Mouse (Mus musculus) hindbrain, embryonic 13.5 days (tissue): ENCODE data around the gene Clca4b. TPM values are rescaled to one million over a fixed set of nuclear protein-coding genes. Genes with fewer than 3 reads are reported as not detected.
"Not testable (repeated sequence)": the region's sequence is repeated elsewhere in the genome, so short reads cannot be mapped to it uniquely, and the experiment has no call there.

Source experiments
- ATAC-seq: fragments of 200-750 bp; cut with Nextera tagmentation; 2 replicates; pipeline ENCODE4 v1.8.0; 2017; ENCODE audit warnings: moderate TSS enrichment; ENCODE audit not compliant: low FRiP score
- H3K27ac ChIP-seq: fragments of 300-500 bp; sonication (generic); 2 replicates; pipeline ENCODE4 v1.5.1; 2015; ENCODE audit warnings: inconsistent platforms, mild to moderate bottlenecking, moderate library complexity
- H3K27me3 ChIP-seq: fragments of 300-500 bp; sonication (generic); 2 replicates; pipeline ENCODE4 v1.6.1; 2015; ENCODE audit warnings: mild to moderate bottlenecking, inconsistent platforms
- H3K36me3 ChIP-seq: fragments of 300-500 bp; sonication (generic); 2 replicates; pipeline ENCODE4 v1.6.1; 2015; ENCODE audit warnings: mild to moderate bottlenecking, inconsistent platforms
- H3K4me1 ChIP-seq: fragments of 300-500 bp; sonication (generic); replicated peaks from 2 replicates; pipeline ENCODE4 v1.6.1; 2015; ENCODE audit warnings: inconsistent platforms
- H3K4me2 ChIP-seq: fragments of 300-500 bp; sonication (generic); 2 replicates; pipeline ENCODE4 v1.6.1; 2015; ENCODE audit warnings: inconsistent platforms, mild to moderate bottlenecking, moderate library complexity
- H3K4me3 ChIP-seq: fragments of 300-500 bp; sonication (generic); 2 replicates; pipeline ENCODE4 v1.5.1; 2015; ENCODE audit warnings: mild to moderate bottlenecking, inconsistent platforms
- H3K9ac ChIP-seq: fragments of 300-500 bp; sonication (generic); 2 replicates; pipeline ENCODE4 v1.6.1; 2015; ENCODE audit warnings: mild to moderate bottlenecking, inconsistent platforms
- H3K9me3 ChIP-seq: fragments of 300-500 bp; sonication (generic); 2 replicates; pipeline ENCODE4 v1.6.1; 2016; ENCODE audit warnings: inconsistent platforms
- WGBS: fragments of 180-500 bp; shearing (Covaris S2); methylation state at CpG from one replicate; pipeline ENCODE4 v1.1.7; 2015; 5-methylcytosine and 5-hydroxymethylcytosine counted together
- polyA plus RNA-seq: library from polyadenylated mRNA; unstranded; fragments of >200 nt; fragmentation: Nextera tagmentation; extraction: Ambion mirVana; gene quantifications from 2 replicates; pipeline ENCODE4 v1.2.1, GENCODE M21; 2015

Clca4b gene
- polyA plus RNA-seq, 1 experiment from 2014 or later, result not detected

DNA sequence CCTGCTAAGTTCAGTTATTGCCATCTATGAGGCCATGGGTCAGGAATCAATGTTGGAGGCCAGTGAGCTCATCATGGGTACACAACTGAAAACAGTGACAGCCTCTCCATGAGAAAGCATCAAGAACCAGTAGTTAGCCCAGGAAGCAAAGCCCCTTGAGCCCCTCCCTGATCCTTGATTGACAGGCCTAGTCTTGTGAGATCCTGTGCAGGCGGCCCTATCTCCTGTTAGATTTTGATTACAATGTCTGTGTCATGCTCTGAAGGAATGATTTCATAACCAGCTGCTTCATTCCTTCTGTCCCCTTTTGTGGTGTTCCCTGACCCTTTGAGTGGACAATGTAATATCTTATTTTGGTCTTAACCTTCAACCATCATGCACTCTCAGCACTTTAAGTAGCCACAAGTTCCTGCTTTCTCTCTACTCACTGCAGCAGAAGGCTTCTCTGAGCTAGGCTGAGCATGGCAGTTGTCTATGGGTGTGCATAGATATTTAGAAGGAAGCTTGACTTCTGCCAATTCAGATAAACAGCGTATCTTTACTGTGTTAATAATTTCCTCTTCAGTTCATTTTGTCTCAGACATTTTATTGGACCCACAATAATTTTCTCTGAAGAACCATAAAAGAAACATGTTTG, 35.2 kb downstream of the Clca4b start:
- Histone ChIP-seq H3K4me2 (no peak overlapping the region), H3K9ac (no peak overlapping the region), H3K27me3 (no peaks in the 10 kb centered on the region), H3K27ac (no peak overlapping the region), H3K4me1 (no peaks in the 10 kb centered on the region), H3K4me3 (no peak overlapping the region), H3K36me3 (no peaks in the 10 kb centered on the region), H3K9me3 (no peaks in the 10 kb centered on the region)
- no peak for ATAC-seq
- 92% methylated on average over 2 of the region's 2 CpGs for WGBS

DNA sequence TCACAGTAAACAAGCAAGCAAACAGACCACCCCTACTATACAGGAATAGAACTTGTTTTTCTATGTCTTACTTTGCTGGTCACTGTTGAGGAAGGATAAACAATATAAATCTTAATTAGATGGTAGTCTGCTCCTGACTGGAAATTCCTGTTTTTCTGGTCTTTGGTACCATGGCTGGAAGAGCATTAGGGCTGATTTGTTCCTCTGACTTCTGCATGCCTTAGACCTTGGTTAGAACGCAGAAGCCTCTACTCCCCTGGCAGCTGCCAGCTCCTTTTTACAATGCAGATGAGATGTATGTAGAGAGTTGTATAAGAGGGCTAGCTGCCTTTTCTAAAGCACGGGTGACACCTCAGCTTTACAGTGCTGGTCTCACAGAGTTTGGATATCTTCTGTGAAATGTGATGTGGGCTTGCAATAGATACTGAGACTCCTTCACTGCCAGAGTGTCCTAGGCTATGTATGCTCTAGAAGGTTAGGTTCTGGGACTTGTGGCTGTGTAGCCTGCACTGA, 42.0 kb downstream of the Clca4b start:
- Histone ChIP-seq H3K4me1 (no peaks in the 10 kb centered on the region), H3K4me2 (no peak overlapping the region), H3K9me3 (no peaks in the 10 kb centered on the region), H3K9ac (no peak overlapping the region), H3K27me3 (no peaks in the 10 kb centered on the region), H3K4me3 (no peak overlapping the region), H3K36me3 (no peaks in the 10 kb centered on the region), H3K27ac (no peak overlapping the region)
- ATAC-seq, result no peak
- 55% methylated on average over 2 of the region's 2 CpGs for WGBS

- Histone ChIP-seq H3K9ac (no peak overlapping the region), H3K27me3 (no peaks in the 10 kb centered on the region), H3K36me3 (no peaks in the 10 kb centered on the region), H3K4me3 (no peak overlapping the region), H3K4me1 (no peaks in the 10 kb centered on the region), H3K27ac (no peak overlapping the region), H3K4me2 (no peak overlapping the region), H3K9me3 (no peaks in the 10 kb centered on the region)
- no peak for ATAC-seq
Measured at GRCm38 (mm10) chr3:144886957-144887356, 45.4 kb downstream of the Clca4b start.

DNA sequence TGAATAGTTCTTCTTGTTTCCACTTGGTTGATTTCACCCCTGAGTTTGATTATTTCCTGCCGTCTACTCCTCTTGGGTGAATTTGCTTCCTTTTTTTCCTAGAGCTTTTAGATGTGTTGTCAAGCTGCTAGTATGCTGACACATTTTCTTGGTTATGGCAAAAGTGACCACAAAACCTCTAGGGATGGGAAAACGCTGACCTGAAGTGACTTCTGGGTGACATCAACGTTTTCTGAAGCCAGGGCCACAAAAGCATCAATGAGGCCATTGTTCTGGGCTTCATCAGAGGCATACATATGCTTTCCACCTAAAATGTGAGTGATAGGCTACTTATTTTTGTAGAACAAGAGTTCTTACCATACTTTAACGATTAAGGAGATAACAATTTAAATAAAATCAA, 60.3 kb downstream of the Clca4b start:
- H3K4me2 ChIP-seq, H3K36me3 ChIP-seq, H3K4me3 ChIP-seq, ATAC-seq, H3K9me3 ChIP-seq, H3K27me3 ChIP-seq, H3K9ac ChIP-seq, H3K4me1 ChIP-seq, H3K27ac ChIP-seq: not testable (repeated sequence)
- WGBS, result 43% methylated on average over 4 of the region's 4 CpGs

Other genes starting within 250 kb of the Clca4b start
- 109 and 113 TPM in 2 replicates for gene Sh3glb1, start 212.2 kb downstream of the Clca4b start, polyA plus RNA-seq
- 0.13 and 0.14 TPM in 2 replicates for gene Clca3a1, start 171.6 kb downstream of the Clca4b start, polyA plus RNA-seq
- not detected in 2 replicates for gene Clca3a2, start 113.0 kb downstream of the Clca4b start, polyA plus RNA-seq
- not detected in 2 replicates for gene Clca3b, start 83.2 kb downstream of the Clca4b start, polyA plus RNA-seq
- gene Clca4a, start 42.5 kb upstream of the Clca4b start, polyA plus RNA-seq, result not detected in 2 replicates
- gene Clca1, start 100.2 kb upstream of the Clca4b start, polyA plus RNA-seq, result not detected in 2 replicates
- gene Clca2, start 166.9 kb upstream of the Clca4b start, polyA plus RNA-seq, result 0.09 and 0.10 TPM in 2 replicates
- gene Odf2l, start 186.1 kb upstream of the Clca4b start, polyA plus RNA-seq, result 17.1 and 17.9 TPM in 2 replicates